Mouse (Mus musculus) adrenal gland, postnatal 14 days (tissue): Measurements from ENCODE around the gene Tpm3. TPM values are rescaled to one million over a fixed set of nuclear protein-coding genes. Genes with fewer than 3 reads are reported as not detected.
A peak's percentile ranks its signal among the peaks of the same experiment; 100 is the strongest.

Experiments used
- DNase-seq: peaks from one replicate; pipeline ENCODE4 v3.0.0; 2021; ENCODE audit warnings: mixed read lengths
- microRNA-seq, 2 experiments: library from miRNA; unstranded; fragments of <30 nt; microRNA quantifications; one replicate each; pipeline ENCODE4 v1.2.0; 2021
- total RNA-seq: library from RNA; stranded (reverse); gene quantifications from 2 replicates; pipeline ENCODE4 v1.2.3, GENCODE M21; 2021

The Tpm3 gene
- total RNA-seq, 1 experiment from 2014 or later: 170 TPM

- DNase-seq: no peak
Measured at GRCm38 (mm10) chr3:90136660-90137059, 64.2 kb downstream of the Tpm3 start.

- no peak for DNase-seq
Measured at GRCm38 (mm10) chr3:90137606-90138005, 65.2 kb downstream of the Tpm3 start.

GRCm38 (mm10) chr3:90139962-90140361, 67.5 kb downstream of the Tpm3 start:
- peak; percentile 64 for DNase-seq

GRCm38 (mm10) chr3:90145461-90145860, 73.0 kb downstream of the Tpm3 start:
- DNase-seq: no peak

- DNase-seq: no peak
Measured at GRCm38 (mm10) chr3:90146651-90147050, 74.2 kb downstream of the Tpm3 start.

Small RNAs within 50 kb of the gene (microRNA-seq; reads per million reads assigned to microRNA genes)
- gene Mir190b: 13.2 to 14.1 reads per million in 2 experiments

Other genes starting within 250 kb of the Tpm3 start
- gene She, start 241.3 kb upstream of the Tpm3 start, total RNA-seq: 11.7 and 14.1 TPM in 2 replicates
- gene Il6ra, start 159.5 kb upstream of the Tpm3 start, total RNA-seq: 11.3 and 11.5 TPM in 2 replicates
- 33.7 and 46.4 TPM in 2 replicates for gene Atp8b2, start 109.1 kb upstream of the Tpm3 start, total RNA-seq
- gene Hax1, start 73.9 kb upstream of the Tpm3 start, total RNA-seq: 100 and 124 TPM in 2 replicates
- 70.8 and 76.3 TPM in 2 replicates for gene 4933434E20Rik, start 21.0 kb upstream of the Tpm3 start, total RNA-seq
- gene Ubap2l, start 20.0 kb upstream of the Tpm3 start, total RNA-seq: 164 and 177 TPM in 2 replicates
- gene Nup210l, start 31.5 kb downstream of the Tpm3 start, total RNA-seq: 0.37 and 0.45 TPM in 2 replicates
- 1,702 and 2,060 TPM in 2 replicates for gene Rps27, start 141.0 kb downstream of the Tpm3 start, total RNA-seq
- 33.7 and 34.3 TPM in 2 replicates for gene Rab13, start 141.0 kb downstream of the Tpm3 start, total RNA-seq
- gene Jtb, start 158.9 kb downstream of the Tpm3 start, total RNA-seq: 58.8 and 58.9 TPM in 2 replicates
- gene Creb3l4, start 170.9 kb downstream of the Tpm3 start, total RNA-seq: 0.33 and 0.38 TPM in 2 replicates
- 106 and 108 TPM in 2 replicates for gene Slc39a1, start 175.5 kb downstream of the Tpm3 start, total RNA-seq
- 37.5 and 51.7 TPM in 2 replicates for gene Crtc2, start 181.5 kb downstream of the Tpm3 start, total RNA-seq
- 6.9 and 12.3 TPM in 2 replicates for gene Dennd4b, start 192.5 kb downstream of the Tpm3 start, total RNA-seq
- 66.4 and 76.6 TPM in 2 replicates for gene Gatad2b, start 220.5 kb downstream of the Tpm3 start, total RNA-seq